Mouse (Mus musculus) heart, embryonic 10.5 days (tissue): ENCODE results near the gene Ctnnal1. TPM values are rescaled to one million over a fixed set of nuclear protein-coding genes. Genes with fewer than 3 reads are reported as not detected.
A peak's percentile ranks its signal among the peaks of the same experiment; 100 is the strongest.

Experiments
- DNase-seq: peaks from one replicate; pipeline ENCODE4 v3.0.0-alpha.2; 2017; ENCODE audit warnings: low spot score
- H3K27ac ChIP-seq: fragments of 300-500 bp; sonication (generic); 2 replicates; pipeline ENCODE4 v1.5.1; 2016; ENCODE audit warnings: mild to moderate bottlenecking
- H3K27me3 ChIP-seq: fragments of 300-500 bp; sonication (generic); 2 replicates; pipeline ENCODE4 v1.6.1; 2016; ENCODE audit warnings: mild to moderate bottlenecking; ENCODE audit not compliant: poor library complexity, insufficient read depth, severe bottlenecking
- H3K36me3 ChIP-seq: fragments of 300-500 bp; sonication (generic); 2 replicates; pipeline ENCODE4 v1.6.1; 2016; ENCODE audit warnings: mild to moderate bottlenecking, moderate library complexity
- H3K4me1 ChIP-seq: fragments of 300-500 bp; sonication (generic); 2 replicates; pipeline ENCODE4 v1.6.1; 2016; ENCODE audit warnings: mild to moderate bottlenecking
- H3K4me3 ChIP-seq: fragments of 300-500 bp; sonication (generic); 2 replicates; pipeline ENCODE4 v1.5.1; 2016; ENCODE audit warnings: mild to moderate bottlenecking, moderate library complexity
- H3K9me3 ChIP-seq: fragments of 300-500 bp; sonication (generic); 2 replicates; pipeline ENCODE4 v1.6.1; 2016; ENCODE audit warnings: mild to moderate bottlenecking, moderate library complexity
- WGBS: fragments of 180-500 bp; shearing (Covaris S2); methylation state at CpG from one replicate; pipeline ENCODE4 v1.1.7; 2016; 5-methylcytosine and 5-hydroxymethylcytosine counted together
- polyA plus RNA-seq: library from polyadenylated mRNA; unstranded; fragments of >200 nt; fragmentation: Nextera tagmentation; extraction: Ambion mirVana; gene quantifications from 2 replicates; pipeline ENCODE4 v1.2.1, GENCODE M21; 2016

The Ctnnal1 gene
- polyA plus RNA-seq, 1 experiment from 2014 or later = 23.2 TPM

GRCm38 (mm10) chr4:56850724-56851123 lies 14.3 kb downstream of the Ctnnal1 start:
- no peaks in the 10 kb centered on the region for H3K9me3 ChIP-seq
- peaks cover 4% of the 10 kb centered on the region; the same call in 1 of the 2 replicates for H3K36me3 ChIP-seq
- WGBS = 14% methylated on average over 6 of the region's 6 CpGs
- 0 out of 2 replicates have a peak overlapping the region, but pooled peaks have one; percentile 12 for H3K4me3 ChIP-seq
- peak; percentile 80 for DNase-seq
- H3K27me3 ChIP-seq = no peaks in the 10 kb centered on the region
- H3K27ac ChIP-seq = peak overlapping the region; percentile 59
- peaks cover 15% of the 10 kb centered on the region for H3K4me1 ChIP-seq

- peaks cover 16% of the 10 kb centered on the region for H3K4me1 ChIP-seq
- no peak overlapping the region for H3K4me3 ChIP-seq
- peaks cover 18% of the 10 kb centered on the region for H3K36me3 ChIP-seq
- DNase-seq = no peak
- H3K27ac ChIP-seq = no peak overlapping the region
- H3K9me3 ChIP-seq = no peaks in the 10 kb centered on the region; the same call in 1 of the 2 replicates
- WGBS = 88% methylated on average over 6 of the region's 6 CpGs
- no peaks in the 10 kb centered on the region for H3K27me3 ChIP-seq
Measured at GRCm38 (mm10) chr4:56848044-56848443, 16.9 kb downstream of the Ctnnal1 start.

DNA sequence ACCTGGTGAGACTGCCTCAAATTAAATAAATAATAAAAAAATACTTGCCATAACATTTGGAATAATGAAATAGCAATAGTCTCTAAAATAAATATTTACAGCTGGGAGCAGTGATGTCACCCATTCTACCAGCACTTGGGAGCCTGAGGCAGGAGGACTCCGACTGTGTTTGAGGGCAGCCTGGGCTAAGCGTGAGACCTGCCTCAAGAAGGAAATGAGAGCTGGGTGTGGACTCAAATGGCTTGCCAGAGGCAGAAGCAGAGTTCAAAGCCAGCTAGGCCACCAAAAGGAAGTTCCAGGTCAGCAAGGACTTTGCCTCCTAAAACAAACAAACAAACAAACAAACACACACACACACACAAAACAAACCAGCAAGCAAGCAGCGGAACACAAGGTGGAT lies 17.6 kb downstream of the Ctnnal1 start:
- DNase-seq = no peak

GRCm38 (mm10) chr4:56845896-56846533 lies 19.0 kb downstream of the Ctnnal1 start:
- H3K4me1 ChIP-seq = peaks cover 16% of the 10 kb centered on the region
- no peaks in the 10 kb centered on the region for H3K27me3 ChIP-seq
- no peak for DNase-seq
- no peak overlapping the region for H3K4me3 ChIP-seq
- peaks cover 21% of the 10 kb centered on the region for H3K36me3 ChIP-seq
- H3K9me3 ChIP-seq = no peaks in the 10 kb centered on the region; the same call in 1 of the 2 replicates
- H3K27ac ChIP-seq = 0 out of 2 replicates have a peak overlapping the region, but pooled peaks have one; percentile 16
- 55% methylated on average over 12 of the region's 12 CpGs for whole genome bisulfite sequencing

More for the DNA sequence above, 17.6 kb downstream of the Ctnnal1 start:
- Histone ChIP-seq H3K4me1 (peaks cover 20% of the 10 kb centered on the region), H3K9me3 (no peaks in the 10 kb centered on the region; the same call in 1 of the 2 replicates), H3K36me3 (peaks cover 18% of the 10 kb centered on the region), H3K4me3 (no peak overlapping the region), H3K27me3 (no peaks in the 10 kb centered on the region), H3K27ac (no peak overlapping the region)
- WGBS = 80% methylated on average over 3 of the region's 3 CpGs

GRCm38 (mm10) chr4:56844911-56845310 lies 20.1 kb downstream of the Ctnnal1 start:
- Histone ChIP-seq H3K4me3 (no peak overlapping the region), H3K4me1 (peaks cover 10% of the 10 kb centered on the region), H3K27ac (no peak overlapping the region), H3K27me3 (no peaks in the 10 kb centered on the region), H3K36me3 (peaks cover 27% of the 10 kb centered on the region), H3K9me3 (no peaks in the 10 kb centered on the region; the same call in 1 of the 2 replicates)
- DNase-seq = no peak
- 87% methylated on average over 4 of the region's 4 CpGs for WGBS

GRCm38 (mm10) chr4:56843963-56844362 lies 21.0 kb downstream of the Ctnnal1 start:
- no peak for DNase-seq
- peaks cover 27% of the 10 kb centered on the region for H3K36me3 ChIP-seq
- no peak overlapping the region for H3K27ac ChIP-seq
- WGBS = 85% methylated on average over 2 of the region's 2 CpGs
- H3K27me3 ChIP-seq = no peaks in the 10 kb centered on the region
- H3K4me3 ChIP-seq = no peak overlapping the region
- peaks cover 10% of the 10 kb centered on the region for H3K4me1 ChIP-seq
- H3K9me3 ChIP-seq = no peaks in the 10 kb centered on the region; the same call in 1 of the 2 replicates

GRCm38 (mm10) chr4:56842501-56842900 lies 22.5 kb downstream of the Ctnnal1 start:
- 81% methylated on average over 7 of the region's 7 CpGs for WGBS
- Histone ChIP-seq H3K4me3 (no peak overlapping the region), H3K27me3 (no peaks in the 10 kb centered on the region), H3K9me3 (no peaks in the 10 kb centered on the region; the same call in 1 of the 2 replicates), H3K4me1 (peaks cover 10% of the 10 kb centered on the region), H3K27ac (no peak overlapping the region), H3K36me3 (peaks cover 36% of the 10 kb centered on the region)
- DNase-seq = no peak

GRCm38 (mm10) chr4:56840297-56840696 lies 24.7 kb downstream of the Ctnnal1 start:
- 83% methylated on average over 3 of the region's 3 CpGs for WGBS
- H3K4me1 ChIP-seq = 0 out of 2 replicates have a peak, but pooled peaks cover 4% of the 10 kb centered on the region
- no peaks in the 10 kb centered on the region for H3K27me3 ChIP-seq
- H3K4me3 ChIP-seq = no peak overlapping the region
- H3K36me3 ChIP-seq = peaks cover 35% of the 10 kb centered on the region
- DNase-seq = no peak
- no peaks in the 10 kb centered on the region; the same call in 1 of the 2 replicates for H3K9me3 ChIP-seq
- no peak overlapping the region for H3K27ac ChIP-seq

- 0 out of 2 replicates have a peak, but pooled peaks cover 1% of the 10 kb centered on the region for H3K4me1 ChIP-seq
- WGBS = 63% methylated on average over 6 of the region's 6 CpGs
- H3K27ac ChIP-seq = no peak overlapping the region
- H3K9me3 ChIP-seq = no peaks in the 10 kb centered on the region
- H3K4me3 ChIP-seq = no peak overlapping the region
- DNase-seq = no peak
- H3K27me3 ChIP-seq = no peaks in the 10 kb centered on the region
- H3K36me3 ChIP-seq = peaks cover 38% of the 10 kb centered on the region
Measured at GRCm38 (mm10) chr4:56837661-56838060, 27.3 kb downstream of the Ctnnal1 start.

DNA sequence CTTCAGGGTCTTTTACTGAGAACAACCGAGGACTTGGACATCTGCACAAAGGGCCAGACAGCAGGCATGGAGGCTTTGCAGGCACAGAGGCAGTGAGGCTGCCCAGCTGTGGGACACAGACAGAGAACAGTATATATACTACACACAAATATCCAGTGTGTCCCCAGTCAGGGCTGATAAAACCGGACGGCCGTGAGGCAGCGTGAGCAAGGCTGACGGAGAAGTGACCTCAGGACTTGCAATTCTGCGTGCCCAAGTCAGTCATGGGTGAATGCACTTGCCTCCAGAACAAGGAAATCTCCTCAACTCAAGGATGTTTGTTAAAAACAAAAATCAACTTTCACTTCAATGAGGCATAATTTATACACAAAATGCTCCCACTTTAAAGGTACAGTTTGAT lies 33.0 kb downstream of the Ctnnal1 start:
- 71% methylated on average over 7 of the region's 7 CpGs for WGBS
- Histone ChIP-seq H3K27me3 (no peaks in the 10 kb centered on the region), H3K9me3 (no peaks in the 10 kb centered on the region), H3K4me3 (no peak overlapping the region), H3K4me1 (peaks cover 11% of the 10 kb centered on the region; the same call in 1 of the 2 replicates), H3K36me3 (peaks cover 40% of the 10 kb centered on the region), H3K27ac (peak overlapping the region; percentile 10; the same call in 1 of the 2 replicates)
- DNase-seq = no peak

GRCm38 (mm10) chr4:56831013-56831609 lies 33.9 kb downstream of the Ctnnal1 start:
- no peak for DNase-seq
- H3K27ac ChIP-seq = peak overlapping the region; percentile 8; the same call in 1 of the 2 replicates

DNA sequence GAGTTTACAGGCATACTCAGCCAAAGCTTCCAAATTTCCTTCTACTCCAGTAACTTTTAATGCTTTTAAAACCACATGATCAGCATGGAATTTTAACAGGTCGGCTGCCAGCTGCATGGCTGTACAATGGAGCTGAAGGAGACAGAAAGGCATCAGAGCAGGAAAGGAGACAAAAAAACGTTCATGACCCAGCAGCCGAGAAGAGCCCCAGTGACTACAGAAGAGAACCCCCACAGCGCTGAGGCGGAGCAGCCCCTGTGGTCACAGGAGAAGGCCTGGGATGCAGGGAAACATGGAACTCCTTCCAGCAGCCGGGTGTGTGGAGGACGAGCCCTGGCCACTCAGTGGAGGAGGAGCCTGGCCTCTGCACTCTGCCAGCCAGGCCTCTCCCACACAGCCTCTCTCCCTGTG lies 35.5 kb downstream of the Ctnnal1 start:
- H3K4me3 ChIP-seq = no peak overlapping the region
- H3K27me3 ChIP-seq = no peaks in the 10 kb centered on the region
- H3K27ac ChIP-seq = no peak overlapping the region
- peaks cover 11% of the 10 kb centered on the region; the same call in 1 of the 2 replicates for H3K4me1 ChIP-seq
- no peak for DNase-seq
- peaks cover 32% of the 10 kb centered on the region for H3K36me3 ChIP-seq
- no peaks in the 10 kb centered on the region for H3K9me3 ChIP-seq
- WGBS = 74% methylated on average over 7 of the region's 7 CpGs

More at GRCm38 (mm10) chr4:56831013-56831609, 33.9 kb downstream of the Ctnnal1 start:
- H3K4me3 ChIP-seq = no peak overlapping the region
- peaks cover 40% of the 10 kb centered on the region for H3K36me3 ChIP-seq
- H3K27me3 ChIP-seq = no peaks in the 10 kb centered on the region
- WGBS = 54% methylated on average over 13 of the region's 13 CpGs
- no peaks in the 10 kb centered on the region for H3K9me3 ChIP-seq
- peaks cover 11% of the 10 kb centered on the region; the same call in 1 of the 2 replicates for H3K4me1 ChIP-seq

DNA sequence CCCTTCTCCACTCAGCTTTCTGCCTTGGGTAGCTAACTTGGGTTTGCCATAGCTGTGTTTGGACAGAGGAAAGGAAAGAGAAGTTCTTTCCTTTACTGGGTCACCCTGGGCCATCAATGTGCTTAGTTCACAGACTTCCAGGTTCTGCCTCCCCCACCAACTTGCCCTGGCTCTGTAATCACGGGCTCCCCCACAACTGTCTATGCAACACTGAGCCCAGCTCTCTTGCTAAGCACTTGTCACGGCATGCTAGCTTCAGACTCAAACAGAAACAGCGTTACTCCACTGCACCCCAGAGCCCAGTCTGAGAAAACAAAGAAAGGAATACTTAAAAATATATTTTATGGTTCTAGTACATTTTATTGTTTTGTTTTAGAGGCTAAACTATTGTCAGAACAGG lies 36.1 kb downstream of the Ctnnal1 start:
- Histone ChIP-seq H3K27me3 (no peaks in the 10 kb centered on the region), H3K4me1 (peaks cover 11% of the 10 kb centered on the region; the same call in 1 of the 2 replicates), H3K27ac (no peak overlapping the region), H3K9me3 (no peaks in the 10 kb centered on the region), H3K36me3 (peaks cover 27% of the 10 kb centered on the region), H3K4me3 (no peak overlapping the region)
- no peak for DNase-seq
- WGBS = 84% methylated on average over 3 of the region's 3 CpGs
